Mouse (Mus musculus) limb, embryonic 10.5 days (tissue): ENCODE results near the gene Phldb2. TPM values are rescaled to one million over a fixed set of nuclear protein-coding genes. Genes with fewer than 3 reads are reported as not detected.

Experiments
- DNase-seq: peaks from one replicate; pipeline ENCODE4 v3.0.0-alpha.2; 2017; ENCODE audit warnings: low spot score
- H3K27ac ChIP-seq: fragments of 300-500 bp; sonication (generic); 2 replicates; pipeline ENCODE4 v1.5.1; 2016; ENCODE audit warnings: mild to moderate bottlenecking
- H3K27me3 ChIP-seq: fragments of 300-500 bp; sonication (generic); 2 replicates; pipeline ENCODE4 v1.6.1; 2016; ENCODE audit warnings: low read depth, mild to moderate bottlenecking; ENCODE audit not compliant: poor library complexity, severe bottlenecking
- H3K36me3 ChIP-seq: fragments of 300-500 bp; sonication (generic); 2 replicates; pipeline ENCODE4 v1.6.1; 2016; ENCODE audit warnings: mild to moderate bottlenecking, moderate library complexity
- H3K4me1 ChIP-seq: fragments of 300-500 bp; sonication (generic); 2 replicates; pipeline ENCODE4 v1.6.1; 2016
- H3K4me3 ChIP-seq: fragments of 300-500 bp; sonication (generic); 2 replicates; pipeline ENCODE4 v1.5.1; 2016; ENCODE audit warnings: mild to moderate bottlenecking, moderate library complexity
- H3K9me3 ChIP-seq: fragments of 300-500 bp; sonication (generic); replicated peaks from 2 replicates; pipeline ENCODE4 v1.6.1; 2016; ENCODE audit warnings: mild to moderate bottlenecking
- WGBS: fragments of 180-500 bp; shearing (Covaris S2); methylation state at CpG from one replicate; pipeline ENCODE4 v1.1.7; 2016; 5-methylcytosine and 5-hydroxymethylcytosine counted together
- polyA plus RNA-seq: library from polyadenylated mRNA; unstranded; fragments of >200 nt; fragmentation: Nextera tagmentation; extraction: Ambion mirVana; gene quantifications from 2 replicates; pipeline ENCODE4 v1.2.1, GENCODE M21; 2016

Phldb2 gene
- polyA plus RNA-seq, 1 experiment from 2014 or later, result 50.2 TPM

- peaks cover 7% of the 10 kb centered on the region for H3K4me1 ChIP-seq
- WGBS, result 80% methylated on average over 8 of the region's 8 CpGs
- no peak for DNase-seq
- H3K27ac ChIP-seq, result no peak overlapping the region
- H3K4me3 ChIP-seq, result no peak overlapping the region
- H3K36me3 ChIP-seq, result no peaks in the 10 kb centered on the region
- 0 out of 2 replicates have a peak, but pooled peaks cover 2% of the 10 kb centered on the region for H3K9me3 ChIP-seq
- no peaks in the 10 kb centered on the region for H3K27me3 ChIP-seq
Measured at GRCm38 (mm10) chr16:45942169-45942891, 11.1 kb downstream of the Phldb2 start.

GRCm38 (mm10) chr16:45940701-45941100 is 12.7 kb downstream of the Phldb2 start:
- Histone ChIP-seq H3K4me3 (no peak overlapping the region), H3K27ac (no peak overlapping the region), H3K4me1 (peaks cover 13% of the 10 kb centered on the region), H3K27me3 (no peaks in the 10 kb centered on the region), H3K36me3 (no peaks in the 10 kb centered on the region), H3K9me3 (0 out of 2 replicates have a peak, but pooled peaks cover 2% of the 10 kb centered on the region)
- WGBS, result 87% methylated on average over 2 of the region's 2 CpGs
- no peak for DNase-seq

GRCm38 (mm10) chr16:45939436-45939835 is 14.0 kb downstream of the Phldb2 start:
- H3K27me3 ChIP-seq, result no peaks in the 10 kb centered on the region
- 0 out of 2 replicates have a peak, but pooled peaks cover 2% of the 10 kb centered on the region for H3K9me3 ChIP-seq
- WGBS, result 96% methylated on average over 3 of the region's 3 CpGs
- H3K36me3 ChIP-seq, result no peaks in the 10 kb centered on the region
- no peak for DNase-seq
- H3K4me3 ChIP-seq, result no peak overlapping the region
- peaks cover 13% of the 10 kb centered on the region; the same call in 1 of the 2 replicates for H3K4me1 ChIP-seq
- H3K27ac ChIP-seq, result no peak overlapping the region

GRCm38 (mm10) chr16:45937381-45937780 is 16.0 kb downstream of the Phldb2 start:
- Histone ChIP-seq H3K4me1 (peaks cover 18% of the 10 kb centered on the region; the same call in 1 of the 2 replicates), H3K36me3 (no peaks in the 10 kb centered on the region), H3K27ac (no peak overlapping the region), H3K27me3 (no peaks in the 10 kb centered on the region), H3K9me3 (0 out of 2 replicates have a peak, but pooled peaks cover 2% of the 10 kb centered on the region), H3K4me3 (no peak overlapping the region)
- 75% methylated on average over 2 of the region's 2 CpGs for WGBS
- no peak for DNase-seq

- peaks cover 18% of the 10 kb centered on the region; the same call in 1 of the 2 replicates for H3K4me1 ChIP-seq
- no peaks in the 10 kb centered on the region for H3K27me3 ChIP-seq
- no peaks in the 10 kb centered on the region for H3K36me3 ChIP-seq
- H3K27ac ChIP-seq, result no peak overlapping the region
- WGBS, result 91% methylated on average over 2 of the region's 2 CpGs
- DNase-seq, result no peak
- H3K9me3 ChIP-seq, result 0 out of 2 replicates have a peak, but pooled peaks cover 2% of the 10 kb centered on the region
- H3K4me3 ChIP-seq, result no peak overlapping the region
Measured at GRCm38 (mm10) chr16:45936521-45936920, 16.9 kb downstream of the Phldb2 start.

- Histone ChIP-seq H3K27me3 (no peaks in the 10 kb centered on the region), H3K9me3 (0 out of 2 replicates have a peak, but pooled peaks cover 2% of the 10 kb centered on the region), H3K27ac (no peak overlapping the region), H3K36me3 (no peaks in the 10 kb centered on the region), H3K4me3 (no peak overlapping the region), H3K4me1 (peaks cover 18% of the 10 kb centered on the region; the same call in 1 of the 2 replicates)
- DNase-seq, result no peak
- WGBS, result 93% methylated on average over 3 of the region's 3 CpGs
Measured at GRCm38 (mm10) chr16:45935956-45936483, 17.4 kb downstream of the Phldb2 start.

- peaks cover 18% of the 10 kb centered on the region; the same call in 1 of the 2 replicates for H3K4me1 ChIP-seq
- no peaks in the 10 kb centered on the region for H3K36me3 ChIP-seq
- H3K27ac ChIP-seq, result peak overlapping the region; percentile 44; the same call in 1 of the 2 replicates
- 62% methylated on average over 2 of the region's 2 CpGs for WGBS
- H3K9me3 ChIP-seq, result 0 out of 2 replicates have a peak, but pooled peaks cover 2% of the 10 kb centered on the region
- no peaks in the 10 kb centered on the region for H3K27me3 ChIP-seq
- H3K4me3 ChIP-seq, result no peak overlapping the region
- DNase-seq, result no peak
Measured at GRCm38 (mm10) chr16:45934721-45935407, 18.5 kb downstream of the Phldb2 start.

GRCm38 (mm10) chr16:45930308-45930707 is 23.1 kb downstream of the Phldb2 start:
- H3K36me3 ChIP-seq, result no peaks in the 10 kb centered on the region
- no peaks in the 10 kb centered on the region for H3K27me3 ChIP-seq
- WGBS, result 94% methylated on average over 3 of the region's 3 CpGs
- no peak overlapping the region for H3K4me3 ChIP-seq
- no peak for DNase-seq
- peaks cover 12% of the 10 kb centered on the region; the same call in 1 of the 2 replicates for H3K4me1 ChIP-seq
- H3K9me3 ChIP-seq, result no peaks in the 10 kb centered on the region
- H3K27ac ChIP-seq, result no peak overlapping the region

GRCm38 (mm10) chr16:45928090-45928489 is 25.3 kb downstream of the Phldb2 start:
- Histone ChIP-seq H3K9me3 (no peaks in the 10 kb centered on the region), H3K4me1 (peaks cover 14% of the 10 kb centered on the region), H3K27ac (no peak overlapping the region), H3K36me3 (no peaks in the 10 kb centered on the region), H3K4me3 (no peak overlapping the region), H3K27me3 (no peaks in the 10 kb centered on the region)
- WGBS, result 84% methylated on average over 4 of the region's 4 CpGs
- no peak for DNase-seq

GRCm38 (mm10) chr16:45927601-45928000 is 25.8 kb downstream of the Phldb2 start:
- H3K4me3 ChIP-seq, result no peak overlapping the region
- 51% methylated on average over 3 of the region's 3 CpGs for WGBS
- no peak for DNase-seq

GRCm38 (mm10) chr16:45926875-45927274 is 26.5 kb downstream of the Phldb2 start:
- no peaks in the 10 kb centered on the region for H3K27me3 ChIP-seq
- H3K27ac ChIP-seq, result no peak overlapping the region
- H3K9me3 ChIP-seq, result no peaks in the 10 kb centered on the region
- WGBS, result 89% methylated on average over 5 of the region's 5 CpGs
- H3K36me3 ChIP-seq, result no peaks in the 10 kb centered on the region
- no peak overlapping the region for H3K4me3 ChIP-seq
- H3K4me1 ChIP-seq, result peaks cover 14% of the 10 kb centered on the region
- DNase-seq, result no peak

More at GRCm38 (mm10) chr16:45927601-45928000, 25.8 kb downstream of the Phldb2 start:
- Histone ChIP-seq H3K4me1 (peaks cover 14% of the 10 kb centered on the region), H3K36me3 (no peaks in the 10 kb centered on the region), H3K27ac (no peak overlapping the region), H3K27me3 (no peaks in the 10 kb centered on the region), H3K9me3 (no peaks in the 10 kb centered on the region)

GRCm38 (mm10) chr16:45923731-45924424 is 29.5 kb downstream of the Phldb2 start:
- Histone ChIP-seq H3K4me1 (peaks cover 16% of the 10 kb centered on the region), H3K9me3 (no peaks in the 10 kb centered on the region), H3K4me3 (no peak overlapping the region), H3K27me3 (no peaks in the 10 kb centered on the region), H3K27ac (peak overlapping the region; percentile 71; the same call in 1 of the 2 replicates), H3K36me3 (no peaks in the 10 kb centered on the region)
- WGBS, result 51% methylated on average over 6 of the region's 6 CpGs
- no peak for DNase-seq
